Mouse (Mus musculus): ENCODE results near the gene A930033H14Rik.

- TF ChIP-seq CTCF (IDR thresholded peaks at IDR 0.05; ENCODE audit: insufficient read depth, low read length) = no peak
- TF ChIP-seq POLR2A (IDR thresholded peaks at IDR 0.05; ENCODE audit: borderline replicate concordance, extremely low read depth, low read depth, low read length) = no peak
Measured at GRCm38 (mm10) chr10:69217127-69217690, 4.3 kb upstream of the A930033H14Rik start.
